Mouse (Mus musculus) myocyte (in vitro differentiated cells): ENCODE data around the gene Kcnd3.

Source experiments
- E2F4 ChIP-seq: IDR thresholded peaks from one replicate; pipeline ENCODE4 v1.6.1; 2011; ENCODE audit warnings: mild to moderate bottlenecking, control low read depth, moderate library complexity; ENCODE audit not compliant: insufficient read depth
- MAX ChIP-seq: IDR thresholded peaks from one replicate; pipeline ENCODE4 v1.6.1; 2011; ENCODE audit warnings: low read depth, mild to moderate bottlenecking, control low read depth
- MYOD1 ChIP-seq, 3 experiments: IDR thresholded peaks; one replicate each; pipeline ENCODE4 v1.6.1; 2011; ENCODE audit warnings: control low read depth in 2 of 3, low read depth in 2 of 3, mild to moderate bottlenecking in 2 of 3, moderate library complexity in 1 of 3; ENCODE audit not compliant: insufficient read length in 2 of 3, control insufficient read depth in 1 of 3
- MYOG ChIP-seq, 3 experiments: IDR thresholded peaks; one replicate each; pipeline ENCODE4 v1.6.1; 2011; ENCODE audit warnings: control low read depth in 2 of 3, low read depth in 2 of 3, mild to moderate bottlenecking in 2 of 3; ENCODE audit not compliant: insufficient read length in 2 of 3, control insufficient read depth in 1 of 3, insufficient read depth in 1 of 3
- POLR2A ChIP-seq: IDR thresholded peaks from one replicate; pipeline ENCODE4 v1.6.1; 2011; ENCODE audit warnings: low read depth, mild to moderate bottlenecking, control low read depth, moderate library complexity; ENCODE audit not compliant: insufficient read length

- TF ChIP-seq POLR2A (no peak), E2F4 (no peak), MYOD1 (IDR thresholded peaks at IDR 0.05; ENCODE audit: control insufficient read depth in 1 of 3, insufficient read length in 2 of 3, low read depth in 2 of 3) (no peak), MAX (no peak), MYOG (IDR thresholded peaks at IDR 0.05; ENCODE audit: control insufficient read depth in 1 of 3, insufficient read depth in 1 of 3, insufficient read length in 2 of 3, low read depth in 2 of 3) (no peak)
These were observed 62.1 kb downstream of the Kcnd3 start for GRCm38 (mm10) chr3:105514215-105514614.
